Mouse (Mus musculus): ENCODE data around the gene Myh1. TPM values are rescaled to one million over a fixed set of nuclear protein-coding genes. Genes with fewer than 3 reads are reported as not detected.

Myh1 gene
- total RNA-seq, 2 experiments from 2014 or later, result 3,929 to 5,903 TPM

DNA sequence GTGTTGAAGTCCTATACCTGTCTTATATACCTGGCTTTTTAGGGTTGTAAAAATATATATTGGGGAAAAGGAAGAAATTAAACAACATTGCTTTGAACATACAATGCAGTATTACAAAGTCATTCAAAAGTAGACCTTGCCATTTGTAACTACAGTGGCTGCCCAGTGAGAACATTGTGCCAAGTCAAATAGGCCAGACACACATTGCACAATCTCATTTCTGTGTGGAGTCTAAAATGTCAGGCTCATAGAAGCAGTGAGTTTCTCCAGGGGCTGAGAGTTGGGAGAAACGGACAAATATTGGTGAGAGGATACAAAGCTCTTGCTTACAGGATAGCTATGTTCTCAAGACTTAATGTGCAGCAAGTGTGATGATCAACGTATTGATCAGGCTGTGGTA lies 30.1 kb downstream of the Myh1 start:
- peak; percentile 46 for DNase-seq

DNA sequence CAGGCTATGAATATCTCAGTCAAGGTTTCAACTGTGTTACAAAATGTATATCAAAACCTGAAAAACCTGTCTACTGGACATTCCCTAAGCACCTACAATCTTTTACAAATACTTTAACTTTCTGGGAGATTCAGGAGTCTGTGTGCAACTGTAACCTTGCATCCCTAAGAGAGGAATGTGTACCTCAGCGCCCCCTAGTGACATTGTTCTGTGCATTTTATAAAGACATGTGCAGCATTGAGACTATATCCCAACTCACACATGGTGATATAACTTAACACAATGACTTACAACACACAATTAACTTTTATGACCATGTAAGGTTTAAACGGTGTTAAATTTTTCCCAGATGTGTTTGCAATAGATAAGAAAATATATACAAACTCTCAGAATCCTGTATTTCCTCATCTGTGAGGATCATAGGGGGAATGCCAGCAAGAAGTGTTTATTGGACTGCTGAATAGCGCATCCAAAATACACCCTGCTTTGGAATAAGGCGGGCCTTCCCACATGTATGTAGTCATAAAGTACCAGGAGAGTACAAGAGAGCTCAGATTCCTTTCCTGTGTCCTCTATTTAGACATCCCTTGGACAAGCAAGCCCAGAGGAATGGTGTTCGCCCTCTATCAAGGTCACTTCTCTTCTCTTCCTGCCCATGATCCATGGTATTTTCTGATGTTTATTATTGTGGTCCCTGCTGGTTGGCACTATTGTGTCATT lies 35.9 kb downstream of the Myh1 start:
- DNase-seq, result no peak

DNA sequence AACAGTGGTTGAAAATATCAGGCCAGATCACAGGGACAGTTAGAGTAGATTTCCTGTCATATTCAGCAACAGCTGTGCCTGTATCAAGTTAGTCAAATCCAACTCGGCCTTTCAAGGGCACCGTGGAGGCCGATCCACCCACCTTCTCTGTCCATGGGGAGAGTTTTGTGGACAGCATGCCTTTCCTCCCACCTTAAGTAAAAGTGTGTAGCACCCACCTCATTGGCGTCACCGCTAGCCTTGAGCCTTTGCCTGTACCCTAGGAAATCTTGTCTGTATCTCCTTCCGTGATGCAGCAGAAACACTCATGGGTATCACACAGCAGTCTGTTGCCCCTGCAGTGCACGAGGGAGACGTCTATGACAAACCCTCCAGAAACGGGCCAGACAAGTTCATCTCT lies 36.9 kb downstream of the Myh1 start:
- no peak for DNase-seq

- DNase-seq, result peak; percentile 52
Observed at GRCm38 (mm10) chr11:67237481-67238079, 37.7 kb downstream of the Myh1 start, which contains the start of gene Myh4. TSS of gene Myh4 (plus strand) at chr11:67238029.

- no peak for DNase-seq
Observed at GRCm38 (mm10) chr11:67241051-67241450, 41.2 kb downstream of the Myh1 start.

GRCm38 (mm10) chr11:67253691-67254090 lies 53.8 kb downstream of the Myh1 start:
- DNase-seq, result no peak

- DNase-seq, result no peak
Observed at GRCm38 (mm10) chr11:67257048-67257447, 57.2 kb downstream of the Myh1 start.

DNA sequence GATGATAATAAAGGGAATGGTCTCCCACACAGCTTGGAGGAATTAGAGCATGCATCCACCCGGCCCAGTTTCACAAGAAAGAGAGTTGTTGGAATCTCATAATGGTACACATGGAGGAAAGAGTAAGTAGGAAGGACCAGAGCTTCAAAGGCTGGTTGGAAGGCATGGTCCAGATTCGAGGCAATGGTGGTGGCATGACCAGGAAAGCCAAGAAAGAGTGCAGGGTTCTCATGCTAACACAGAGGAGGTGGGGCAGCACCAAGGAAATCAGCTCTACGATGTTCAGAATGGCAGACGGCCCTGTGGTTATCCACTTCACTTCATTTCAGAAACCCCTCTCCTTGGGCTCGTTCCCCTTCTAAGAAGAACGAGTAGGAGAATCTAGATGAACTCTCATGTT lies 61.1 kb downstream of the Myh1 start:
- DNase-seq, result no peak

Other genes with a start within 250 kb of the Myh1 start
- not detected for gene Tmem238l, start 243.4 kb upstream of the Myh1 start, total RNA-seq (2021)
- under 1 TPM; 0.28 to 0.96 TPM for gene Tmem220, start 174.9 kb upstream of the Myh1 start, total RNA-seq (2021)
- 1 to 10 TPM; 6.9 to 8.9 TPM for gene Adprm, start 147.5 kb upstream of the Myh1 start, total RNA-seq (2021)
- gene Sco1, start 147.4 kb upstream of the Myh1 start, total RNA-seq (2021), result 1 to 10 TPM; 7.2 to 7.3 TPM
- 10 to 100 TPM; 11.9 to 13.1 TPM for gene Myh3, start 121.8 kb upstream of the Myh1 start, total RNA-seq (2021)
- 1,000 to 10,000 TPM; 1,544 to 1,819 TPM for gene Myh2, start 29.0 kb upstream of the Myh1 start, total RNA-seq (2021)
- gene Myh4, start 38.0 kb downstream of the Myh1 start, total RNA-seq (2021), result over 10,000 TPM; 20,146 to 24,206 TPM
- 100 to 1,000 TPM; 217 to 253 TPM for gene Myh8, start 77.1 kb downstream of the Myh1 start, total RNA-seq (2021)
- gene Myh13, start 121.6 kb downstream of the Myh1 start, total RNA-seq (2021), result 1 to 10 TPM; 4.3 to 5.8 TPM

Data from gastrocnemius, postnatal 25 days (tissue).